Mouse (Mus musculus): ENCODE data around the gene Actr8. TPM values are rescaled to one million over a fixed set of nuclear protein-coding genes. Genes with fewer than 3 reads are reported as not detected.

The Actr8 gene
- total RNA-seq, 2 experiments from 2014 or later = 24.1 to 29.7 TPM

- no peak for DNase-seq
- intact Hi-C loops (cut with DNase I; ENCODE audit: low total_unique reads) = no loop called here
These were observed 9.6 kb downstream of the Actr8 start for GRCm38 (mm10) chr14:29987739-29988138.

DNA sequence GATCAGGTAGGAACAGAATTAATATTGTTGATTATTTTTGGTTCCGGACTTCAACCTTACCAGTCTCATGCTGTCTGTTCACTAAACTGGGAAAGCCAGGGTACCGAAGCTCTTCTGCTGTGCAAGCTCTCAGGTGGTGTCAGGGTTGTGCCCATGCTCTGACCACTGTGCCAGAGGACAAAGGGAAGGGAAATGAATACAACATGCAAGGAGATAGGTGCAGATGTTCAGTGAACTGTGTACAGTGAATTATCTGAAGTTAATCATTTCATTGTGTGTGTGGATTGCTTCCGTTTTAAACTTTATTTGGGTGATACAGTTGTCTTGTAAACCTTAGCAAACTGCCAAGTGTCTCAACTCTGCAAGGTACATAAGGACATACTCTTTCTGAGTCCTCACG is 10.2 kb downstream of the Actr8 start:
- intact Hi-C loops (cut with DNase I; ENCODE audit: low total_unique reads) = no loop called here

DNA sequence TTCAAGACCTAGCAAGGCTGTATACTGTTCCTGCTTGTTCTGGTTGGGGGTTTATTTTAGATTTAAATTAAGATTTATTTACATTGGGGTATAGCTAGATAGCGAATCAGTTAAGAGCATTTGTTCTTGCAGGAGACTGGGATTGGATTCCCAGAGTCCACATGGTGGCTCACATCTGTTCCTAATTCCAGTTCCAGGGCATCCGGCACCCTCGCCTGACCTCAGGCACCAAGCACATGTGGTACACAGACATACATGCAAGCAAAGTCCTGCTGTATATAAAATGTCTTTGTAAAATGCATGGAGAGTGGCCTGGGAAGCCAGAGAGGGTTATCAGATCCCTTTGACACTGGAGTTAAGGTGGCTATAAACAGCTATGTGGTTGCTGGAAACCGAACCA is 16.8 kb downstream of the Actr8 start:
- no peak for DNase-seq
- intact Hi-C loops (cut with DNase I; ENCODE audit: low total_unique reads) = no loop called here

More for the DNA sequence above, 10.2 kb downstream of the Actr8 start:
- no peak for DNase-seq

DNA sequence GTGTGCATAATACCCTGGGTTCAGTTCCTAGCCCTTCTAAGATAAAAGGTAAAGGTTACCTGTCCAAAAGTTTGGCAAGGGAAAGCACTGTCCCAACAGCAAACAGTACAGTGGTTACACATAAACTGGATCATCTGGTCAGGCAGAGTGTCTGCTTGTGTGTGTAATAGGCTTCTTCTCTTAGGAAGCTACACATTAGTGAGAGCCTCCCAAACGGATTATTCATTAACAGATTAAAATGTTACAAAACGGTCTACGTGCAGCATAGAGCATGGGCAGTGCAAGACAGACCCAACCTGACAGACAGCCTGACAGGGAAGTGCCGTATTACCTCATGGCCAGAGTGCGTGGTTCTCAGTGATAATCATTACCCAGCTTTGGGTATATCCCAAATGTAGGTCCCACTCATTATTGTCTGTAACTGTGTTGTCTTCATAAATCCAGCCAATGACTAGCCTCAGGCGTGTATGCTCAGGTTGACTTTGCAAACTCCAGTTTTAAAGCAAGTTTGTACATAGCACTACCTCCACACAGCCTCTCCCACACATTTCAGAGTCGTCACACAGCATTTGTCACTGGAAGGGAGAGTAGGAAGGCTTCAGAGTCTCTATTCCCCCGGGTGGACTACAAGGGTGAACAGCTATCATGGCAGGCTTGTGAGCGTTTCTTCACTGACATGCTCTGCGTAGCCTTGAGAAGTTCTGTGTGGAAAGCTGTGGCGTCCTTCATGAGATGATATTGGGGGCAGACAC is 18.0 kb downstream of the Actr8 start:
- intact Hi-C loops (cut with DNase I; ENCODE audit: low total_unique reads) = no loop called here
- DNase-seq = no peak

DNA sequence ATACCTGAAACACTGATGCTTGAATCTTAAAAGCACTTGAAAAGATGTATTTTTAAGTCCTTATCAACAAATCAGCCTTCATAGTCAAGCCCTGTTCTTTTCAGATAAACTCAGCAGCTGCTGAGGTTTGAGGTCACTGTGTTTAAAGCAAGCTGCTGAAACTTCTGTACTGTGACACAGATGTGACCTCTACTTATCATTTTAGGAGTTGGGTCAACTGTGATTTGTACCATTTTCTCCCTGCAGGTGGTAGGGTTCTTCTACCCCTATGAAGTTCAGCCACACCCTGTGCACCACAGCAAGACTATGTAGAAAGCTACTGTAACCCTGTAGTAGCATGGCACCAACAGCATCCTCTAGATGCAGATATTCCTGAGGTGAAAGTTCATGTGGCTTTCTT is 19.2 kb downstream of the Actr8 start:
- intact Hi-C loops (cut with DNase I; ENCODE audit: low total_unique reads) = no loop called here
- DNase-seq = no peak

DNA sequence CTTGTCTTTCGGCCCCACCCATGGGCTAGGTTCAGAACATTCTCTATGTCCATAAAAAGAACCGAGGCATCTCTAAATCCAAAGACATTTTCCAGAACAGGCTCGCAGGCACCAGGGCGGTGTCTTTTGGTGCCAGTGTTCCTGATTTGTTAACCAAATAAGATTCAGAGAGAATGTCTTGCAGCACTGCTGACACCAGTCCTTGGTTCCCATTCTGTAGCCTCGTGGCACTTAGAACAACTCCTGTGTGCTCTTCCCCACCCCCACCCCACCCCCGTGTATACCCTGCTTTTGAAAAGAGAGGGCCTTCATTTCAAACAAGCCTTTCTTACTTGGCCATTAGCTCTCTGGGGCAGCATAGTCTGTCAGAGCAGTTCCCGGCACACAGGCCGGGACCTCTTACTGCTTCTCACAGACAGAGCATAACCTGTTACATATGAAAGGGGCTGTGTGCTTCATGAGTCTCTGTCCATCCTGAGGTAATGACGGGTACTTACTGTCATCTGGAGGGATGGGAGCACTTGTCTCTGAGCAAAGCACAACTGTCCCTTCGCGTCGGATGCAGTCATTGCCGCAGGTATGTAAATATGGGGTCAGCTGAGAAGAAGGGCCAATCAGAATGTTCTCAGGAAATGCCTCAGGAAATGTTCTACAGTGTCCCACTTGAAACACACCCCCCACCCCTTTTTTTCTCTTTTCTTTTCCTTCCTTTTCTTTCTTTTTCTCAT is 20.8 kb downstream of the Actr8 start:
- intact Hi-C loops (cut with DNase I; ENCODE audit: low total_unique reads) = no loop called here
- no peak for DNase-seq

DNA sequence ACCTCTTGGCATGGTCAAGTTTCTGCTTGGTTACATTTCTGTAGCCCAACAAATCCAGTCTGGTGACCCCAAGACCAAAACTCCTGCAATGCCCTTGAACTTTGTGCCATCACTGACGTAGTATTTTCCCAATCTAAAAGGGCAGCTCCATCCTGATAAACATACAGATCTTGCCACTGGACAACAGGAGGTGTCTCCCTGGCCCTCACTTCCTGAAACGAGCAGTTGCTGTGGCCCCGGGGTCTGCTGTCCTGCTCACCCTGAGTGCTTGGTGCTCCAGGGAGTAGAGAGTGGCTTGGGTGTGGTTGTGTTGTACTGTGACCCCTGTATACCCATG is 21.3 kb downstream of the Actr8 start:
- no peak for DNase-seq
- intact Hi-C loops (cut with DNase I; ENCODE audit: low total_unique reads) = no loop called here

DNA sequence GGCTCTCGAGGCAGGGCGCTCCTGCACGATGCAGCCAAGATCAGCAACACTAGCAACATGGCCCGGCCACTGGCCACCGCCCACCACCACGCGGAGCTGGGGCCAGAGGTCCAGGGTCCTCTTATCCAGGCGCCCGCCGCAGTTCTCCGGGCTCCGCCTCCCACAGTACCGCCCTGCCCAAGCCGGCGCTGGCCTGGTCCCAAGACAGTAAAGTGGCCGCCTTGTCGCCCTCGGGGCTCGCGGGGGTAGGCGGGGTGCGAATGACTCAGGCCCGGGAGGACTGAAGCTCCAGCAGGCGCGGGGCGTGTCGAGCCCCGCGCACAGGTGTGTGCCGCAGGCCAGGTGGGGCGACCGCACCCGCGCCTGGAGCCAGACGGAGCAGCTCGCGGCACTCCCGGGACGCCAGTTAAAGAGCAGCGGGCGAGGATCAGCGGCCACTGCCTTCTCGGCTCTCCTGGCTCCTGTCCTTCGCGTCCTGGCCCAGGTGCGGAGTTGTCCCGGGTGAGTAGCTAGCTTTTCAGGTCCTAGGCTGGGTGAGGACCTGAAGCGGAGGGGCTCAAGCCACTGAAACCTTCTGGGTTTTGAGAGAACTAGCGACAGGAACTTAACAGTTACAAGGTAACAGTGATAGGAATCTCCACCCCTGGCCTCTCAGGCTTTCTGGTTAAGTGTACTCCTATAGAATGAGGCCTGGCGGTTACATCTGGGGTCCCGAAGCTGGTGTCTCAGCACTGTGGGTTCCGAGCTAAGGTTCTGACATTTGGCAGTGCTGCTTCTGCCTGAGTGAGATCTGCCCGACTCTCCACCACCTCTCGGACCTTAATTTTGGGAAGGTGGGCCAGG is 30.8 kb downstream of the Actr8 start, which contains the start of the genes Il17rb and Chdh:
Gene Il17rb, minus strand, starts transcription at position 164 of the 843 bp plus-strand sequence.
Gene Chdh, plus strand, starts transcription at position 291 of the 843 bp plus-strand sequence.
- peak; percentile 53 for DNase-seq
- intact Hi-C loops (cut with DNase I; ENCODE audit: low total_unique reads) = no loop called here

- intact Hi-C loops (cut with DNase I; ENCODE audit: low total_unique reads) = no loop called here
- peak; percentile 69 for DNase-seq
These were observed 31.9 kb downstream of the Actr8 start for GRCm38 (mm10) chr14:30009864-30010560.

DNA sequence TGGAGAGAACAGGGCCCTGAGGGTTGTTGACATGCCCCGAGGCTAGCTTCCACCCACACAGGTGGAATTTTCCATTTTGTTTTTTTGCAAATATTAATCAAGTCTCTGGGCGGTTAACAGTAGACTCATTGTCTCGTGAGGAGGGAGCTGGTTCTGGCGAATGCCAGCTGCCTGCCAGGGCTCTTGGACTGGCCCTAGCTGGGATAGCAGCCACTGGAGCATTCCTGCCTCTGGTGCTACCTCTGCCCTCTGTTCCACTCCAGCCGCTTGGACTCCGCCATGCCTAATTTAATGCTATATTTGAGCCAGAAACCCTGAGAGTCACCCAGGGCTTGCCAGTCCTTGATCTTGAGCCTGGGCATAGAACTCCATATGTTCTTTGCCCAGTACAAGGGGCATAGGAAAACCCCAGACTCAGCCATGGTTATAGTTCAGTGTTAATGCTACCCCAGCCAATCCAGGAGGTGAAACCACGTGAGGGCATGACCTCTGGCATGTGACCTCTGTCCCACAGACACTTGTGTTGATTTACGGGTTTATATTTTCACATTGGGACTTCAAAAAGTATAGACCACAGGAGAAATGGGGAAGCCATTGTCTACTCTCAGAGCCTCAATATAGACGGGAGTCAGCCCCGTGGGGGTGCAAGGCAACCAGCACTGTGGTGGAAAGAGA is 33.9 kb downstream of the Actr8 start:
- no peak for DNase-seq
- intact Hi-C loops (cut with DNase I; ENCODE audit: low total_unique reads) = no loop called here

GRCm38 (mm10) chr14:30014487-30014886 is 36.4 kb downstream of the Actr8 start:
- intact Hi-C loops (cut with DNase I; ENCODE audit: low total_unique reads) = no loop called here
- no peak for DNase-seq

DNA sequence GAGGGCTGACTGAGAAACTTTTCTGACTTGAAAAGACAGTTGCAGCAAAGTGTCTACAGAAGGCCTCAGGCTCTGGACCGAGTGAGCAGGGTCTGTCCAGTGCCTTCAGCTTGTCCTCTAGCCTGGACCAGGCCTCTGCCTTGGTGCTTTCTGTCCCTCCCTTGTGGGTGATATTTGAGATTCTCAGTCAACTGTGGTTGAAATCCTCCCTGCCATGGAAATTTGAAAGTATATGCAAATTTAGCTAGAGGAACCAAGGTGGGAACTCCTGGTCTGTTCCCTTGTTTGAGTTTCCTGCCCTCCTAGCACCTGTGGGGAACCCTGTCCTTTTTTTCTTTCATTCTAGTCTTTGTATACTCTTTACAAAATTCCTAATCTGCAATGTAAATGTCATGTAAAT is 36.9 kb downstream of the Actr8 start:
- DNase-seq = no peak
- intact Hi-C loops (cut with DNase I; ENCODE audit: low total_unique reads) = no loop called here

GRCm38 (mm10) chr14:30016666-30017065 is 38.5 kb downstream of the Actr8 start:
- intact Hi-C loops (cut with DNase I; ENCODE audit: low total_unique reads) = no loop called here
- no peak for DNase-seq

DNA sequence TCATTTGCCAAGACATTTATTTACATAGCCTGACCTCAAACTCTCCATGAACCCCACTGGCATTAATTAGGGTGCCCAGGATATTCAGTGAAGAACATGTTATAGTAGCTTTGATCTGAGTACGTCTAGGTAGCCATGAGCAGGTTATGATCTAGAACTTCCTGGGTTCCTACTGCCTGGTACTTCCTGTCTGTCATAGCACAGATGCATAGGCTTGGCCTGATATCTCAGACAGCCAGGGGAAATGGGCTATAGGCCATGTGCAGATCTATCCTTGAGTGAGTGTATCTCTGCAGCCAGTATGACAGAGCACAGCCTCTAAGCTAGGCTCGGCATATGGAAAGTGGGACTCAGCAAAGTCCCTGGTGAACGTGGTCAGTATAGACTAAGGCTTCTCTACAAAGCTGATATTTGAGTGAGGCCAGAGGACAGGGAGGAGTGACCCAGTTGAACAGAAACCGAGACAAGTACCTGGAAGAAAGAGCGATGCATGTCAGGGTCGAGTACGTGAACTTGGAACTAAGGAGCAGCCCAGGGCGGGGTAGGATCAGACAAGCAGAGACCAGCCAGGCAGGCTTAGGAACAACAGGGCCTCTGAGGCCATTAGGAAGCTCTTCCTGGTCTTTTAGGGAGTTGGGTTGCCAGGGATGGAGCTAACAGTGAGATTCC is 39.8 kb downstream of the Actr8 start:
- no peak for DNase-seq
- intact Hi-C loops (cut with DNase I; ENCODE audit: low total_unique reads) = no loop called here

GRCm38 (mm10) chr14:30018463-30018801 is 40.3 kb downstream of the Actr8 start:
- no peak for DNase-seq
- intact Hi-C loops (cut with DNase I; ENCODE audit: low total_unique reads) = no loop called here

GRCm38 (mm10) chr14:30018846-30019245 is 40.7 kb downstream of the Actr8 start:
- no peak for DNase-seq
- intact Hi-C loops (cut with DNase I; ENCODE audit: low total_unique reads) = no loop called here

DNA sequence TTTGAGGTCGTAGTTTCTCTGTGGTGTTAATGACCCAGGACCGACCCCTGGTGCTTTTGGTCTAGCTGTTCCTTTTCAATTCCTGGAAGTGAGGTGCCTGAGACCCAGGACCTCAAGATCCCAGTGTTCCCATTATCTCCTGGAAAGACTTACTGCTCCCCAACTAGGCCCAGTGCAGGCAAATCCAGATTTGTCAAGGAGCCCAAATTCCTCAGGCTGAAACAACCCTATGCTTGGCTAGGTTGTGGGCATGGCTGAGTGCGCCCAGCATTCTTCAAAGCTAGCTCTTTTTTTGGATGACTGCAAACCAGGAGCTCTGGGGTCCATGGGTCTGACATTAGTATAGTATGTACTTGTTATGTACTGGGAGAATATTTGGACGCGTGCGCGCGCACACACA is 41.2 kb downstream of the Actr8 start:
- intact Hi-C loops (cut with DNase I; ENCODE audit: low total_unique reads) = no loop called here
- no peak for DNase-seq

- DNase-seq = no peak
These were observed 41.8 kb downstream of the Actr8 start for GRCm38 (mm10) chr14:30019792-30020575.

More at GRCm38 (mm10) chr14:30019792-30020575, 41.8 kb downstream of the Actr8 start:
- intact Hi-C loops (cut with DNase I; ENCODE audit: low total_unique reads) = no loop called here

Data from gastrocnemius, postnatal 14 days (tissue).